Mouse (Mus musculus) T-helper 2 cell (primary cell): ENCODE measurements around the gene Etnk1.
"Not testable (repeated sequence)": the region's sequence is repeated elsewhere in the genome, so short reads cannot be mapped to it uniquely, and the experiment has no call there.

ENCODE experiments used
- in situ Hi-C: fragments of 300-600 bp; cut with MboI, MseI; formaldehyde crosslinking; loops from one replicate; pipeline ENCODE4 v1.15.1; 2025; ENCODE audit warnings: high pct_unique_total_duplicates

Etnk1 gene

GRCm38 (mm10) chr6:143170166-143170960 is 3.3 kb downstream of the Etnk1 start:
- in situ Hi-C loops, result no loop called here

GRCm38 (mm10) chr6:143171066-143171465 is 4.0 kb downstream of the Etnk1 start:
- in situ Hi-C loops, result no loop called here

- in situ Hi-C loops, result no loop called here
Measured at GRCm38 (mm10) chr6:143171781-143172465, 4.9 kb downstream of the Etnk1 start.

- in situ Hi-C loops, result not testable (repeated sequence)
Measured at GRCm38 (mm10) chr6:143172683-143173082, 5.7 kb downstream of the Etnk1 start.

GRCm38 (mm10) chr6:143174226-143174625 is 7.2 kb downstream of the Etnk1 start:
- in situ Hi-C loops, result no loop called here

GRCm38 (mm10) chr6:143174906-143175656 is 8.1 kb downstream of the Etnk1 start:
- in situ Hi-C loops, result no loop called here

- in situ Hi-C loops, result no loop called here
Measured at GRCm38 (mm10) chr6:143176076-143176475, 9.1 kb downstream of the Etnk1 start.

GRCm38 (mm10) chr6:143176591-143176990 is 9.6 kb downstream of the Etnk1 start:
- in situ Hi-C loops, result no loop called here

- in situ Hi-C loops, result no loop called here
Measured at GRCm38 (mm10) chr6:143179181-143179580, 12.2 kb downstream of the Etnk1 start.

- in situ Hi-C loops, result loop anchor here (10.0 kb wide), 1 partner anchor 405 kb away; no protein-coding TSS in a partner anchor
Measured at GRCm38 (mm10) chr6:143179733-143180132, 12.7 kb downstream of the Etnk1 start.

GRCm38 (mm10) chr6:143180511-143180910 is 13.5 kb downstream of the Etnk1 start:
- in situ Hi-C loops, result loop anchor here (10.0 kb wide), 1 partner anchor 406 kb away; no protein-coding TSS in a partner anchor

- in situ Hi-C loops, result loop anchor here (10.0 kb wide), 1 partner anchor 409 kb away; no protein-coding TSS in a partner anchor
Measured at GRCm38 (mm10) chr6:143184099-143184498, 17.1 kb downstream of the Etnk1 start.

GRCm38 (mm10) chr6:143184745-143185144 is 17.7 kb downstream of the Etnk1 start:
- in situ Hi-C loops, result loop anchor here (10.0 kb wide), 1 partner anchor 410 kb away; no protein-coding TSS in a partner anchor

- in situ Hi-C loops, result no loop called here
Measured at GRCm38 (mm10) chr6:143190838-143191476, 23.9 kb downstream of the Etnk1 start.

- in situ Hi-C loops, result no loop called here
Measured at GRCm38 (mm10) chr6:143191477-143192098, 24.6 kb downstream of the Etnk1 start.

- in situ Hi-C loops, result no loop called here
Measured at GRCm38 (mm10) chr6:143192709-143193108, 25.7 kb downstream of the Etnk1 start.

- in situ Hi-C loops, result no loop called here
Measured at GRCm38 (mm10) chr6:143193166-143193565, 26.1 kb downstream of the Etnk1 start.

- in situ Hi-C loops, result no loop called here
Measured at GRCm38 (mm10) chr6:143193641-143194040, 26.6 kb downstream of the Etnk1 start.

GRCm38 (mm10) chr6:143197053-143197452 is 30.0 kb downstream of the Etnk1 start:
- in situ Hi-C loops, result no loop called here

- in situ Hi-C loops, result no loop called here
Measured at GRCm38 (mm10) chr6:143198421-143198820, 31.4 kb downstream of the Etnk1 start.

- in situ Hi-C loops, result no loop called here
Measured at GRCm38 (mm10) chr6:143203097-143203496, 36.1 kb downstream of the Etnk1 start.
